Mouse (Mus musculus): ENCODE data around the gene Ndufa7.
A peak's percentile ranks its signal among the peaks of the same experiment; 100 is the strongest.

The Ndufa7 gene

GRCm38 (mm10) chr17:33824084-33824996 is at the start of gene Ndufa7, which contains the start of gene Rps28:
Ndufa7 (plus strand) TSS chr17:33824572.
Rps28 (minus strand) TSS chr17:33824562.
- peak; percentile 95 for DNase-seq (ENCODE audit: low spot score)

DNA sequence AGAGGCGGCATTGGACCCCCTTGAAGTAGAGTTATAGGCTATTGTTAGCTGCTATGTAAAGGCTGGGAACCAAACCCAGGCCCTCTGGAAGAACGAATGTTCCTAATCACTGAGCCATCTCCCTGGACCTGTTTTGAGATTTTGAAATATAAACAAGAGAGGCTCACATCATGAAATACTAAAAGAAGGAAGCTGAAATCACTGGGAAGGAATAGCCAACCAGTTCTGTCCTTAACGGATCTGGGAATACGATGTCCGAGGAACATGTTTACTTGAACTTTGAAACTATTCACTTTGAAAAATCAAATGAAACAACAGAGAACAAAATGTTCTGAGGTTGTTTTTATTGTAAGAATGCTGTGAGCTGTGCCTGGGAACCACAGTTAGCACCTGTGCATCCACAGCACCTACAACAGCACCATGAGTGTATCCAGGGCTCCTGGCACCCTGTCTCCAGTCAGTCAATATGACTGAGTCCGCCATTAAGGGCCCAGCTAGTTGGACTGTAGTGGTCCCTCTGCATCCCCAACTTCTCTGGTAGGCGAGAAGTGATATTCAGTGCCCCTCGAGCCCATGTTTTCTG is 49.7 kb upstream of the Ndufa7 start:
- no peak for DNase-seq (ENCODE audit: low spot score)

DNA sequence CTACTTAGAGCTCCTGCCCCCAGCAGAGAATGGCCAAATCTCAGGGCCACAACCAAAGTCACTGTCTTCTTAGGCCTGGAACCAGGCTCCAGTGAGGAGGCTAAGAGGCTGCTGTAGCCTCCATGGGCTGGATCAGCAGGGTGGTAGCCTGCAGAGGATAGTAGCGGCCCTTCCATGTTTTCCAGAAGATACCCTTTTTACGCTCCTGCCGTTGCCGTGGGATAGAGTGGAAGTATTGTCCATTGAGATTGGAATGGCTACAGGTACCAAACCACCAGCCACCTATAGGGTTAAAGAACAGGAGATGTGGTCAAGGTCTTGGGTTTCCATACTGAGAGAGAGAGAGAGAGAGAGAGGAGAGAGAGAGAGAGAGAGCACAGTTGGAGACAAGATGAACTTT is 49.1 kb upstream of the Ndufa7 start:
- DNase-seq (ENCODE audit: low spot score) = no peak

DNA sequence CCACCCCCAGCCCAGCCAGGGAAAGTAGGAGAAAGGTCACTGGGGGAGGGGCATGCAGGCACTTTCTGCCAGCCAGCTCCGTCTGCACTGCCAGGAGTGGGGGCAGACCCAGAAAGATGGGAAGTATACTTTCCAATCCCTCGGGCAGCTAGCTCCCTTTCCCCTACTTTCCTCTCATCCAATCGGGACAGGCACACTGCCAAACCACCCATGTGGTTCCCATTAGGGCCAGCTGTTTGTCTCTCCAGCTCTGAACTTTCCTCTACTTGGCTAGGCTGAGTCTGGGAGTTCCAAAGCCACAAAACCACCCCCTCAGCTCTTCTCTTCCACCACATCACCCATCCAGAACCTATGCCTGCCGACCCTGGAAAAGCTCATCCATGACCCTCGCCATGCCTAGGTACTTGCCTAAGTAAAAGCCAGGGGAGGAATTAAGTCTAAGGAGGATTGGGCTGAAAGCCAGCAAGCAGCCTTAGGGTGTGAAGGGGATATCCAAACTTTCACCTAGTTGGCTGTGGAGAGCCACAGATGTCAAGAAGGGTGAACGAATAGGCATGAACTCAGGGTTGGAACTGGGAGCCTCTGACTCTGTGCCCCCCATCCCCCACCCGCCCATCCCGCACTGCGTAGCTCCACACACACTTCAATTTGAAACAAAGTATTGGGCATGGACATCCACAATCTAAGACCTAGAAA is 45.0 kb upstream of the Ndufa7 start:
- peak; percentile 71 for DNase-seq (ENCODE audit: low spot score)

DNA sequence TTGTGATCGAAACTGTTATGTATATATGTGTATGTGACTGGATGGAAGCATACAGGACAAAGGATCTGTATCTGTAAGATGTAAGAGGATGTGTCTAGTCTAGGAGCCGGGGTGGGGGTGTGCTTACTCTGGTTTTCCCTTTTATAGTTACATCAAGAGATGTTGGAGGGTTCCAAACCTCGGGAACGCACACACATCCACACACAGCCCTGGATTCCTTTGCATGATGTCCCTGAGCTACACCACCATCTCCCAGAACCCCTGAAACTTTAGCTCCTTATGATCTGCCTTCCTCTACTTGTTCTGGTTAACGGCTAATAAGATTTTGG is 44.4 kb upstream of the Ndufa7 start:
- DNase-seq (ENCODE audit: low spot score) = no peak

DNA sequence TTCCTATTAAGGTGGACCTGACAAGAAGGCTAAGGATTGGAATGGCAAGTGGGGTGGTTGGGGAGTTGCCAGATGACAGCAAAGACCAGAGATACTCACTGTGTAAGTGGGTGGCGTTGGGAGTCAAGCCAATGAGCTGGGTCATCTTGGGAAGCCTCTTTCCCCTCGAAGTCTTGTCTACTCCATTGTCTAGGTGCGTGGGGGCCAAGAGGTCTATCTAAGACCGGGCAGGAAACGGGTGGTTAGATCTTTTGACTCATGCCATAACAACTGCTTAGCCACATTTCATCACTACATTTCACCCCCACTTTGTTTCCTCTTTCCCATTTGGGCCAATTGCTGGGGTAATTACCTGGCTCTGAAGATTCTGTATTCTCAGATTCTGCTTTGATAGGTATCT is 43.9 kb upstream of the Ndufa7 start:
- DNase-seq (ENCODE audit: low spot score) = no peak

DNA sequence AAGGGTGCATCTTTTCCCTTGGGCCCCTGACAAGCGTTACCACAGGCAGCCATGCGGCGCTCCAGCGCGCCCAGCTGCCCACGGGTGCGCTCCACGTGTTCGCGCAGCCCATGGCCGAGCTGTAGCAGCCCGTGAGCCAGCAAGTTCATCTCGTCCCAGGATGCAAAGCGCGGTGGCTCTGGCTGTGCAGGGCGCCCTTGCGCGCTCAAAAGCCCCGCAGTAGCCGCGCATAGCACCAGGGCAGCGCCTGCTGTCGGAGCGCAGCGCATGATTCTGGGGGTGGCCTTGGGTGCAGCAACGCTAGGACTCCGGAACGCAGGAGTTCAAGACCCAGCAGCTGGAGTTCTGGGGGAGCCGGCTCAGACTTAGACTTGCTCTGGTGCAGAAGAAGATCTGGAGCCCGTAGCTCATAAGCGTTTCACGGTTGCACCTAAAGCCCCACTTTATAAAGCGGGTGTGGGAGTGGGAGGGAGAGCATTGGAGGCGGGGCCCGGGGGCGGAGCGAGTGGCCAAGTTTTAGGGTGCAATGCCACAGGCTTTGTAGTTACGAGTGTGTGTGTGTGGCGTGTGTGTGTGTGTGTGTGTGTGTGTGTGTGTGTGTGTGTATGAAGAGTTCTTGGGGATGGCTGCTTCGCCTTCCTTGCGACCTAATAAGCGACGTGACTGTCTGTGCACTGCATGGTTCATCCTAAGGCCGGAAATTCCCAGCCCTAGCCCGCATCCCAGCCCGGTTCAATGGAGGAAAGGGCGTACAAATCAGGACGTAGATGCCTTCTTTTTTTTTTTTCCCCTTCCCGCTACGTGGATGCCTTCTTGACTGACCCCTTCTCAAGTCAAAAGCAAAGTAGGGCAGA is 43.0 kb upstream of the Ndufa7 start, which contains the start of gene Angptl4:
Gene Angptl4 (minus strand): TSS at position 707 of the 854 bp plus-strand sequence.
- DNase-seq (ENCODE audit: low spot score) = peak; percentile 74

GRCm38 (mm10) chr17:33782067-33782466 is 42.3 kb upstream of the Ndufa7 start:
- no peak for DNase-seq (ENCODE audit: low spot score)

DNA sequence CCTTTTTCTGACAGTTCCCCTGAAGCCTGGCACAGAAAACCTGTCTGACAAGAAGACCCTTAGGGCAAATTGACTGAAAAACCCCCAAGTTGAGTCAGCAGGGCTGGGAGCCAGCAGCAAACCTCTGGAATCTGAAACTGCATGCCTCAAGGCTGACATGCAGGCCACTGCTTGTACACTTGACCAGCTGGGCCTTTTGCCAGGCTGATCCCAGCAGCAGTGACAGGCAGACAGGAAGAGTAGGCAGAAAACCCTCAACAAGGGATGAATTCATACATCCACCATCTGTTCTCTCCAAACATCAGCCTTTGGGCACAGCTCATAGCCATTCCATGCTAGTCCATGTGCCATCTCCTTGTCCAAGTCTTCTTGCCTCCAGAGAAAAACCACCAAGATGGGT is 41.0 kb upstream of the Ndufa7 start:
- DNase-seq (ENCODE audit: low spot score) = no peak

DNA sequence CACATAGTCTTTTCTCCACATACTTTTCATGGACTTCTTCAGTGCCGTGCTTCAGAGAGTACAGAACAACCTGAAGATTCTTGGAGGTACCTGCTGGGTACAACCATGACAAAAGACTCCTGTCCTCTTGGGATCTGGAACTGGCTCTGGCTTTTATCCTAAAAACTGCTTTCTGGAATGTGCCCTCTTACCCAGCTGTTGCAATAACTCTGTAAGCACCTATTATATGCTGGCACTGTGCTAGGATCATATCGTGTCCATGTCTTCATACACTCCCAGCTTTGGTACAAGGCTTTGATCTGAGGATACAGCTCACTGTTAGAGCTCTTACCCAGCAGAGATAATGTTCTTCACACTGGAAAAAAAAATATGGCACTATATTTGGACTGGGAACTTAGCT is 39.4 kb upstream of the Ndufa7 start:
- DNase-seq (ENCODE audit: low spot score) = no peak

GRCm38 (mm10) chr17:33786375-33786774 is 38.0 kb upstream of the Ndufa7 start:
- DNase-seq (ENCODE audit: low spot score) = no peak

GRCm38 (mm10) chr17:33788732-33789131 is 35.6 kb upstream of the Ndufa7 start:
- DNase-seq (ENCODE audit: low spot score) = no peak

DNA sequence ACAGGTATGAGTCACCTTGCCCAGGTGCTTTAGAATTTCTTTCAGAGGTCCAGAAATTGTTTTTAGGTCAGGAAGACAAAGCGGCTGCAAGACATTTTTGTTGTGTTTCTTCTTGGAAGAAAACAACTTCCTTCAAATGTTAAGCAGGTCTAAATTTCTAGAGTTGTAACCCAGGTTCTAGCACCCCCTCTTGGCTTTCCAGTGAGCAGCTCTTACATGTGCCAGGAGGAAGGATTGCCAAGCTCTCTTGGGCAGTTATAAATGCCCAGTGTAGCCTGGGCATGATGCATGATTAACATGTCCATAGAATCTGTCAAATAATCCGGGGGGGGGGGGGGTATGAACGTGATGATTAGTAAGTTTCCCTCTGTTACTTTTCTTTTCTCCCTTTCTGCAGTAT is 26.1 kb upstream of the Ndufa7 start:
- no peak for DNase-seq (ENCODE audit: low spot score)

DNA sequence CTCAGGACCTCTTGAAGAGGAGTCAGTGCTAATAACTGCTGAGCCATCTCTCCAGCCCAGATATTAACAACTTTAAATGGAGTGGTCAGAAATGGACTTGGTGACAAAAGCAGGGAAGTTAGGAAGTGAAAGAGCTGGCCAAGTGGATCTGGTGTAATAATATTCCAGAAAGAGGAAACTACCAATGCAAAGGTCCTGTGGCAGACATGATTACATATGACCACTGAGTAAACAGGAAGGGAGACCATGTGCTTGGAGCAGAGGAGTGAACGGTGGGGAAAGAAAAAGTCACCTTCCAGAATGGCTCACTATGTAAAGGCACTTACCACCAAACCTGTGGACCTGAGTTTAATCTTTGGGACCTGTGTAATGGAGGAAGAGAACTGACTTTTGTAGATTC is 25.1 kb upstream of the Ndufa7 start:
- no peak for DNase-seq (ENCODE audit: low spot score)

GRCm38 (mm10) chr17:33802221-33802620 is 22.2 kb upstream of the Ndufa7 start:
- no peak for DNase-seq (ENCODE audit: low spot score)

- no peak for DNase-seq (ENCODE audit: low spot score)
Observed at GRCm38 (mm10) chr17:33804205-33804604, 20.2 kb upstream of the Ndufa7 start.

DNA sequence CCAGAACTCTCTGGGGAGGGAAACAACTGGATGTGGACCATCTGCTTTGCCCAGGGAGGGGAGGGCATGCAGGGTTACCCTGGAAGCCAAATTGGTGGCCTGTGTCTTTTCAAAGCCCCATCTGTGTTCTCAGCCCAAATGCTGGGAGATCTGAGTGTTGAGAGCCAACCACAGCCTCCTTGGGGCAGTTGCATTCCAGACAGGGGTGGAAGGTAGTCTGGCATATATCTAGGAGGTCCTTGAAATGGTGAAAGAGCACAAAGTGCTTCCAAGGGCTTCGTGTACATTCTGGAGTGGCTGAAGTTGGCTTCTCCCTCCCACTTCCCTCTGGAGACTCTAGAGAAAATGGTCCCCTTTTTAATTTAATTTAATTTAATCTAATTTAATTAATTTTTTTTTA is 19.6 kb upstream of the Ndufa7 start:
- no peak for DNase-seq (ENCODE audit: low spot score)

DNA sequence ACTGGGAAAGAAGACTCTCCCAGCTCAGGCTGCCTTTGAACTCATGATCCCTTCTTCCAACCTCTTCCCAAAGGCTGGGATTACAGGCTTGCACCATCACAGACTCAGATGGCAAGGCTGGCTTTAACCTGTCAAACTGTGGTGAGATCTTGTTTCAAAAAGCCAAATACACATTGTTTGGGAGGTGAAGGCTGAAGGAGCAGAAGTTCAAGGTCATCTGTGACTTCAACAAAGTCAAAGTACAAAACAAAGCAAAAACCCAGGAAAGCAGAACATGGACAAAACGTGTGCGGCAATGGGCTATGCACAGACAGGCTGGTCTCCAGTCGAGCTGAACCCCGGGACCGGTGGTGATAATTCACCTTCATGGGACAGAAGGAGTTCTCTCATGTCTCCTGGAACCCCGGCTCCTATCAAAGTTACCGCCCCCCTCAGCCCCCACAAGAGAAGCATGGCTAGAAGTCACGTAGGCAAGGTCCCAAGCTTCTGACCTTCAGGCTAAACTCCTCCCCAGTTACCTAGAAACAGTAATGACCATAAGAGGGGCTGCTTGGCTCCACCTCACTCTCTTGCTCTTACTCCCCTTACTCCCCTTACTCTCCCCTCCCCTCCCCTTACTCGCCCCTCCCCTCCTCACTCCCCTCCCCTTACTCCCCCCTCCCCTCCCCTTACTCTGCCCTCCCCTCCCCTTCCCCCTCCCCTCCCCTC is 17.0 kb upstream of the Ndufa7 start:
- DNase-seq (ENCODE audit: low spot score) = no peak

GRCm38 (mm10) chr17:33808192-33808591 is 16.2 kb upstream of the Ndufa7 start:
- DNase-seq (ENCODE audit: low spot score) = no peak

DNA sequence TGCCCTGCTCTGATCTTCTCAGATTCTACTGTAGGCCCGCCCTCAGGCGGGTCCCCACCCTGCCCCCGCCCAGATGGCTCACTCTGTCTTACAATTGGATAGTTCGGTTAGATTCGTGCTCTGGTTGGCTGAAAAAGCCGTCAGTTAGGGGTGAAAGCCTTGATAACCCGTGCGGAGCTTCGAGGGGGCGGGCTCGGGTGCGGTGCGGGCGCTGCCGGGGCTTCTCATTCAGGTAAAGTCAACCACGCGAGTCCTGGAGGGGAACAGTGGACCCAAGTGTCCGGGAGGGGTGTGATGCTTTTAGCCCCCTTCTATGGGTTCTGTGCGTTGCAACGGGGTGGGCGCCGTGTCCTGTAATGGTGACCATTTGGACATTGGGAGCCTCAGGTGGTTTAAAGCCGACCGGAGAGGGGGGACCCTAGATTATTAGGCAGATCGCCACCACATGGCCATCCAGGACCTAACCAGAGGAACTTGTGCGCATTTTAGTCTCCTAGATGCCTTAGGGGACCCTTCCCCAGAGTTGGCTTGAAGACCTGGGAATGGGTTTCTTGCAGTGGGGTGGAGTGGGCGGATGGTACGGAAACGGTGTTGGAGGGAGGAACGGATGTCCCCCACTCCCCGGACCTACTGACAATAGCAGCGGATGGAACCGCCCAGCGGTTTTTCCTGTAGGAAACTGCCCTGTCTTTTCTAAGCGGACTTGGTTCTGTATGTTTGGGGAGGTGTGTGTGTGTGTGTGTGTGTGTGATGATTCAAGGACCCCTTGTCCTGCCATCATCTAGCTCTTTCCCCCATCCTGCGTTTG is 13.8 kb upstream of the Ndufa7 start, which contains the start of gene Kank3:
Gene Kank3 (plus strand): TSS at position 186 of the 808 bp plus-strand sequence.
- peak; percentile 95 for DNase-seq (ENCODE audit: low spot score)
